In the genomic region with DNA sequence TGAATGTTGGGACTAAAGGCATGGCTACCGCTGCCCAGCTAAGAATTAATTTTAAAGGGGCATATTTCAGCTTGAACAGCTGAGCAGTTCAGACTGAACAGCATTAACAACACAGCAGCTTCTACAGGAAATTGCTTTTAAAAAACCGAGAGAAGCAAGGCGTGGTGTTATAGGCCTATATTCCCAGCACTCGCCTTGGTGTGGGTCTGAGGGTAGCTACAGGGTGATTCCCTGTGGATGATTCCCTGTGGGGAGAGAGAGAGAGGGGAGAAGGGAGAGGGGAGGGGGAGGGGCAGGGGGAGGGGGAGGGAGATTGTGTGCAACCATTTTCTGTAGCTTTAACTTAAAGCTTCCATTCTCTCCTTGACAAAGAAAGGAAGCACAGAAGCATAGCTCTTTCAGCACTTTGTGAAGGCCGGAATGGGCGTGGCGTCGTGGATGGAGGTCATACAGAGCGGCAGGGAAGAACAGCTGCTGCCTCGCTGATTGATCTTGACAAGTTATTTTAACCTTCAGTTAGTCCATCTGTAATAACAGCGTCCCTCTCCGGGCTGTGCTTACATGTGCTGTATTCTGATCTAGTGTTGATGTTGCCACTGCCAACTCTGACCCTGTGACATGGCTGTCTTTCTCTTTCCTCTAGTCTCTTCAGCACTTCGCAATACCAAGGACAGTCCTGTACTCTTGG, we compare ENCODE assay signal across 11 mouse cellular contexts. TPM values are rescaled to one million over a fixed set of nuclear protein-coding genes. Genes with fewer than 3 reads are reported as not detected.
DNase-seq lines count a peak whose midpoint lies in the region; ATAC-seq lines count a peak whose summit lies in the region.
"Had no signal": no experiment of that assay in that cellular context is flagged by ENCODE, and none has a peak within 500 bp of the region (broad histone marks: within the 10 kb centered on the region; RNA-seq: fewer than 3 reads in every experiment).

No protein-coding gene starts in this region.

- 0 out of 2 replicates have a peak overlapping the region, but pooled peaks have one; percentile 19 for H3K4me2 ChIP-seq in neural tube, embryonic 11.5 days (ENCODE audit: low read depth)

- no peaks in the 10 kb centered on the region for H3K9me3 ChIP-seq in hindbrain, embryonic 10.5 days
- H3K9me3 ChIP-seq in neural tube, embryonic 11.5 days (ENCODE audit: control insufficient read depth, low read length) = no peaks in the 10 kb centered on the region

- H3K4me1 ChIP-seq in hindbrain, embryonic 10.5 days (replicated peaks) = peaks cover 13% of the 10 kb centered on the region
- 0 out of 2 replicates have a peak, but pooled peaks cover 7% of the 10 kb centered on the region for H3K4me1 ChIP-seq in neural tube, embryonic 11.5 days (ENCODE audit: control insufficient read depth, insufficient read depth, low read length)

- peak; percentile 79 for ATAC-seq in neural tube, embryonic 11.5 days (ENCODE audit: insufficient read depth, low FRiP score, low TSS enrichment)

- H3K27me3 ChIP-seq in hindbrain, embryonic 10.5 days (ENCODE audit: insufficient read depth, poor library complexity, severe bottlenecking) = no peaks in the 10 kb centered on the region
- H3K27me3 ChIP-seq in neural tube, embryonic 11.5 days (ENCODE audit: control insufficient read depth, insufficient read depth, low read length) = no peaks in the 10 kb centered on the region

- DNase-seq in left cerebral cortex, postnatal 4 days = peak; percentile 9
- no peak for DNase-seq in left cerebral cortex, postnatal 36 days (ENCODE audit: low spot score in 2 of 2)
- DNase-seq in adrenal gland, adult 8-10 months = peak; percentile 56
- peak; percentile 75 for DNase-seq in hindbrain, embryonic 10.5 days (ENCODE audit: low spot score)
- DNase-seq in neural tube, embryonic 11.5 days (ENCODE audit: low spot score) = peak; percentile 74
- no peak for DNase-seq in frontal cortex, postnatal 14 days (ENCODE audit: low spot score in 2 of 2)
- no peak for DNase-seq in layer of hippocampus, postnatal 25 days (ENCODE audit: extremely low spot score in 1 of 2, low spot score in 1 of 2)
- DNase-seq in cerebellum, adult 9-11 months = no peak
- DNase-seq: gastrocnemius, adult 2 months had no signal

- H3K9ac ChIP-seq in neural tube, embryonic 11.5 days (ENCODE audit: low read length) = no peak overlapping the region; the same call in 1 of the 2 replicates

- H3K27ac ChIP-seq in hindbrain, embryonic 10.5 days = peak overlapping the region; percentile 81
- H3K27ac ChIP-seq in neural tube, embryonic 11.5 days (ENCODE audit: low read depth, low read length) = peak overlapping the region; percentile 53
- H3K27ac ChIP-seq: gastrocnemius, adult 2 months had no signal

- intact Hi-C loops in left cerebral cortex, postnatal 4 days (cut with DNase I) = no loop called here
- intact Hi-C loops in left cerebral cortex, postnatal 36 days (cut with DNase I) = no loop called here

- peak overlapping the region; percentile 11; the same call in 1 of the 2 replicates for H3K4me3 ChIP-seq in hindbrain, embryonic 10.5 days
- no peak overlapping the region for H3K4me3 ChIP-seq in neural tube, embryonic 11.5 days (ENCODE audit: low read depth, low read length)
- H3K4me3 ChIP-seq: gastrocnemius, adult 2 months had no signal

- WGBS in hindbrain, embryonic 10.5 days = 31% methylated on average over 13 of the region's 13 CpGs
- 34% methylated on average over 13 of the region's 13 CpGs for WGBS in neural tube, embryonic 11.5 days

- H3K36me3 ChIP-seq in hindbrain, embryonic 10.5 days = no peaks in the 10 kb centered on the region
- H3K36me3 ChIP-seq in neural tube, embryonic 11.5 days (ENCODE audit: control insufficient read depth, insufficient read depth, low read length) = no peaks in the 10 kb centered on the region

RNA-seq across cellular contexts. Expression of a gene that starts 4.7 kb away (rescaled TPM):
- total RNA-seq in left cerebral cortex, postnatal 4 days (2021) = not detected
- total RNA-seq in left cerebral cortex, postnatal 36 days (2021) = not detected
- total RNA-seq in adrenal gland, adult 8-10 months (2022) = under 1 TPM in 2 of 4 experiments, not detected in 2; 0.20 to 0.46 TPM
- 0.15 TPM in 1 of 2 replicates, not detected in the other for polyA plus RNA-seq in hindbrain, embryonic 10.5 days (2016; fragmentation: Nextera tagmentation; extraction: Ambion mirVana)
- polyA plus RNA-seq in neural tube, embryonic 11.5 days (2014; fragmentation: Nextera tagmentation; extraction: Ambion mirVana) = 0.19 TPM in 1 of 2 replicates, not detected in the other
- not detected for total RNA-seq in layer of hippocampus, postnatal 25 days (2021)
- total RNA-seq: gastrocnemius, adult 2 months; left cerebral cortex, postnatal 14 days had no signal
- polyA plus RNA-seq: intestine, embryonic 14.5 days had no signal

RNA-seq across cellular contexts. Expression of a gene that starts 37.4 kb away (rescaled TPM):
- total RNA-seq in left cerebral cortex, postnatal 4 days (2021) = not detected
- not detected for total RNA-seq in left cerebral cortex, postnatal 36 days (2021)
- total RNA-seq in adrenal gland, adult 8-10 months (2022) = 10 to 100 TPM in 2 of 4 experiments, 1 to 10 TPM in 2; 2.4 to 25.4 (median 6.9) TPM
- not detected in 2 replicates for polyA plus RNA-seq in hindbrain, embryonic 10.5 days (2016; fragmentation: Nextera tagmentation; extraction: Ambion mirVana)
- polyA plus RNA-seq in neural tube, embryonic 11.5 days (2014; fragmentation: Nextera tagmentation; extraction: Ambion mirVana) = not detected in 2 replicates
- under 1 TPM in 1 of 2 experiments, not detected in 1; 0.25 TPM for total RNA-seq in layer of hippocampus, postnatal 25 days (2021)
- total RNA-seq: gastrocnemius, adult 2 months; left cerebral cortex, postnatal 14 days had no signal
- polyA plus RNA-seq: intestine, embryonic 14.5 days had no signal

Comparison
In these comparisons a context has a peak if more than half of its experiments do, and no peak if none do; other contexts are left out.
1. DNase-seq: peak in left cerebral cortex, postnatal 4 days (single experiment), adrenal gland, adult 8-10 months (single experiment), hindbrain, embryonic 10.5 days (single experiment) and neural tube, embryonic 11.5 days (single experiment); none in left cerebral cortex, postnatal 36 days (0 of 2), frontal cortex, postnatal 14 days (0 of 2), layer of hippocampus, postnatal 25 days (0 of 2) and cerebellum, adult 9-11 months (single experiment).